Mouse (Mus musculus): ENCODE data around the gene Anapc11. TPM values are rescaled to one million over a fixed set of nuclear protein-coding genes. Genes with fewer than 3 reads are reported as not detected.
"Not testable (repeated sequence)": the region's sequence is repeated elsewhere in the genome, so short reads cannot be mapped to it uniquely, and the experiment has no call there.

Gene Anapc11
- polyA plus RNA-seq, 1 experiment from 2014 or later: 176 TPM

- not testable (repeated sequence) for H3K9me3 ChIP-seq (replicated peaks; ENCODE audit: control insufficient read depth, low read length); H3K9ac ChIP-seq (ENCODE audit: low read length); H3K4me3 ChIP-seq (replicated peaks; ENCODE audit: low read length); H3K27me3 ChIP-seq (ENCODE audit: control insufficient read depth, insufficient read depth, low read length); H3K27ac ChIP-seq (ENCODE audit: low read length); ATAC-seq (ENCODE audit: insufficient read depth, low FRiP score); H3K4me2 ChIP-seq (ENCODE audit: low read depth, low read length); H3K4me1 ChIP-seq (ENCODE audit: control insufficient read depth, insufficient read depth, low read length)
- 86% methylated on average over 6 of the region's 6 CpGs for WGBS
- H3K36me3 ChIP-seq (ENCODE audit: control insufficient read depth, insufficient read depth, low read length): peaks cover 40% of the 10 kb centered on the region
Observed at GRCm38 (mm10) chr11:120558843-120559242, 39.4 kb upstream of the Anapc11 start.

DNA sequence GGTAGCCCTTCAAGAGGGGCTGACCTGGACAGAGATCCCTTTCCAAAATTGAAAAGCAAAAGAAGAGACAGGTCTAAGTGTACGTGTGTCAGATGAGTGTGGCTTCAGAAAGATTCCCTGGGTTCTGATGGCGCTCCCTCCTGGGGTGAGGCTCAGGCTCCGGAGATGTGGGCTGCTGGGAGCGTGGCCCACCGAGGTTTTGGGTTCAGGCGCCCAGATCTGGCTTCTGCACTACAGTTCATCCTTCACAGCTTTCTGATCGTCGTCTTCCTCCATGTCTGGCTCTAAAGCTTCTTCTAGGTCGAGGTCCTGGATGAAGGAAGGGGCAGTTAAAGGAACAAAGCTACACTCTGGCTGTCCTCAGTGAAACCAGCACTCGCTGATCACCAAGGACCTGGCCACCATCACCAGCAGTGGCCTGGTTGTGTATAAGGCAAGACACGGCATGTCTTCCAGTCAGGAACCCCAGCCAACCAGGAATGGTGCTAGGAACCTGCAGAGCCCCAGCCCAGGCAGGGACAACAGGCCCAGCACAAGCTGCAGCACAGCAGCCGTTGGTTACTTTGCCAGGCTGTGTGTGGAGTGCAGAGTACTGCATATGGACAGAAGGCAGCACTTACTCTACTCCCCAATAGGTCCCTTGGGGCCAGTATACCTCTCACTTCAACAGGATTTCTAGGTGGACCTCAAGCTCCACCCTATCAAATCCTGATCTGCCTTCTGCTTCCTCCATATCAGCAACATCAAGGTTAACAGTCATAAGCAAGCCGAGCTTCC is 37.1 kb upstream of the Anapc11 start:
- WGBS: 89% methylated on average over 13 of the region's 13 CpGs
- no peak for ATAC-seq (ENCODE audit: insufficient read depth, low FRiP score)
- Histone ChIP-seq H3K9ac (ENCODE audit: low read length) (no peak overlapping the region), H3K36me3 (ENCODE audit: control insufficient read depth, insufficient read depth, low read length) (peaks cover 40% of the 10 kb centered on the region), H3K9me3 (replicated peaks; ENCODE audit: control insufficient read depth, low read length) (no peaks in the 10 kb centered on the region), H3K4me2 (ENCODE audit: low read depth, low read length) (no peak overlapping the region), H3K27ac (ENCODE audit: low read length) (no peak overlapping the region), H3K4me1 (ENCODE audit: control insufficient read depth, insufficient read depth, low read length) (no peaks in the 10 kb centered on the region), H3K4me3 (replicated peaks; ENCODE audit: low read length) (no peak overlapping the region), H3K27me3 (ENCODE audit: control insufficient read depth, insufficient read depth, low read length) (no peaks in the 10 kb centered on the region)

DNA sequence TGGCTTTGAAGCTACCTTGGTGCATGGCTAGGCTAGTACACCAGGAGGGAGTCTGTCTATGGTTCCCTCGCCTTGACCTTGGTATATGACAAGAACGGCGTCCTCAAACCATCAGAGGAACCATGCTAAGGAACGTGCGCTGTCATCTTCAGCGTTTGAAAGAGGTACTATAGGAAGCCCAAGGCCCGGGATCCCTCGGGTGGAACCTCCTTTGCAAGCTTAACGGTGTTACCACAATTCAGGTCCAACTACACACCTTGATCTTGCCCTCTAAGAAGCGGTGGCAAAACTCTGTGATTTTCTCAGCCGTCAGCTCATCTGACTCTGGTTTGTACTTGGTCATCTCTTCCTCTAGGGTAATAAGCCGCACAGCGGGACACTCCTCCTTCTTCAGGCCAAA is 35.3 kb upstream of the Anapc11 start:
- H3K4me1 ChIP-seq (ENCODE audit: control insufficient read depth, insufficient read depth, low read length): no peaks in the 10 kb centered on the region
- H3K36me3 ChIP-seq (ENCODE audit: control insufficient read depth, insufficient read depth, low read length): peaks cover 52% of the 10 kb centered on the region
- H3K27ac ChIP-seq (ENCODE audit: low read length): no peak overlapping the region
- H3K4me2 ChIP-seq (ENCODE audit: low read depth, low read length): no peak overlapping the region
- H3K9ac ChIP-seq (ENCODE audit: low read length): no peak overlapping the region
- no peaks in the 10 kb centered on the region for H3K9me3 ChIP-seq (replicated peaks; ENCODE audit: control insufficient read depth, low read length)
- 94% methylated on average over 13 of the region's 13 CpGs for WGBS
- H3K4me3 ChIP-seq (replicated peaks; ENCODE audit: low read length): no peak overlapping the region
- H3K27me3 ChIP-seq (ENCODE audit: control insufficient read depth, insufficient read depth, low read length): no peaks in the 10 kb centered on the region
- ATAC-seq (ENCODE audit: insufficient read depth, low FRiP score): no peak

- Histone ChIP-seq H3K27ac (ENCODE audit: low read length) (no peak overlapping the region), H3K4me1 (ENCODE audit: control insufficient read depth, insufficient read depth, low read length) (no peaks in the 10 kb centered on the region), H3K9ac (ENCODE audit: low read length) (no peak overlapping the region), H3K4me2 (ENCODE audit: low read depth, low read length) (no peak overlapping the region), H3K27me3 (ENCODE audit: control insufficient read depth, insufficient read depth, low read length) (no peaks in the 10 kb centered on the region), H3K4me3 (replicated peaks; ENCODE audit: low read length) (no peak overlapping the region), H3K36me3 (ENCODE audit: control insufficient read depth, insufficient read depth, low read length) (peaks cover 45% of the 10 kb centered on the region), H3K9me3 (replicated peaks; ENCODE audit: control insufficient read depth, low read length) (no peaks in the 10 kb centered on the region)
- 85% methylated on average over 9 of the region's 9 CpGs for WGBS
- ATAC-seq (ENCODE audit: insufficient read depth, low FRiP score): no peak
Observed at GRCm38 (mm10) chr11:120565114-120565513, 33.1 kb upstream of the Anapc11 start.

DNA sequence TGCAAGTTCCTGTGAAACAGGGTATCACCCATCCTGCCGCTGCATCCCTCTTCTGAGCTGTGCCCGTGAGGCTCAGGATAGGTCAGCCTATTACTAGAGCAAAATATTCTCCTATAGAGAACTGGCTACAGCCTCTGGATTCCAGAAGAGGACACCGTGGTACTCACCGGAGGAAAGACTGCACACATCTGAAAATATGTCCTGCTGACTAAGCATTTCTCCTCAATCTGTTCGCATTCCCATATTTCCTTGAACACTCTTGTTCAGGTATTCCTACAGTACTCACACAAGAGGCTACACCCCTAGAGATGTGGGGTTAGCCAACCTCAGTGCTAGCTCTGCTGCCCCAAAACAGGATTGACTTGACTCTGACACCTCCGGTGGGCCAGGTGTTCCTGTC is 29.9 kb upstream of the Anapc11 start:
- Histone ChIP-seq H3K4me2 (ENCODE audit: low read depth, low read length) (no peak overlapping the region), H3K4me3 (replicated peaks; ENCODE audit: low read length) (no peak overlapping the region), H3K27me3 (ENCODE audit: control insufficient read depth, insufficient read depth, low read length) (no peaks in the 10 kb centered on the region), H3K36me3 (ENCODE audit: control insufficient read depth, insufficient read depth, low read length) (peaks cover 25% of the 10 kb centered on the region), H3K9ac (ENCODE audit: low read length) (no peak overlapping the region), H3K9me3 (replicated peaks; ENCODE audit: control insufficient read depth, low read length) (no peaks in the 10 kb centered on the region), H3K27ac (ENCODE audit: low read length) (no peak overlapping the region), H3K4me1 (ENCODE audit: control insufficient read depth, insufficient read depth, low read length) (peaks cover 11% of the 10 kb centered on the region)
- no peak for ATAC-seq (ENCODE audit: insufficient read depth, low FRiP score)
- WGBS: 90% methylated on average over 6 of the region's 6 CpGs

GRCm38 (mm10) chr11:120571122-120571521 is 27.1 kb upstream of the Anapc11 start:
- 54% methylated on average over 3 of the region's 3 CpGs for WGBS
- H3K4me2 ChIP-seq (ENCODE audit: low read depth, low read length): peak overlapping the region; percentile 89
- ATAC-seq (ENCODE audit: insufficient read depth, low FRiP score): no peak
- H3K9ac ChIP-seq (ENCODE audit: low read length): peak overlapping the region; percentile 95
- peaks cover 25% of the 10 kb centered on the region for H3K36me3 ChIP-seq (ENCODE audit: control insufficient read depth, insufficient read depth, low read length)
- no peaks in the 10 kb centered on the region for H3K9me3 ChIP-seq (replicated peaks; ENCODE audit: control insufficient read depth, low read length)
- no peaks in the 10 kb centered on the region for H3K27me3 ChIP-seq (ENCODE audit: control insufficient read depth, insufficient read depth, low read length)
- 0 out of 2 replicates have a peak overlapping the region, but pooled peaks have one; percentile 34 for H3K27ac ChIP-seq (ENCODE audit: low read length)
- peaks cover 18% of the 10 kb centered on the region for H3K4me1 ChIP-seq (ENCODE audit: control insufficient read depth, insufficient read depth, low read length)
- H3K4me3 ChIP-seq (replicated peaks; ENCODE audit: low read length): peak overlapping the region; percentile 98

DNA sequence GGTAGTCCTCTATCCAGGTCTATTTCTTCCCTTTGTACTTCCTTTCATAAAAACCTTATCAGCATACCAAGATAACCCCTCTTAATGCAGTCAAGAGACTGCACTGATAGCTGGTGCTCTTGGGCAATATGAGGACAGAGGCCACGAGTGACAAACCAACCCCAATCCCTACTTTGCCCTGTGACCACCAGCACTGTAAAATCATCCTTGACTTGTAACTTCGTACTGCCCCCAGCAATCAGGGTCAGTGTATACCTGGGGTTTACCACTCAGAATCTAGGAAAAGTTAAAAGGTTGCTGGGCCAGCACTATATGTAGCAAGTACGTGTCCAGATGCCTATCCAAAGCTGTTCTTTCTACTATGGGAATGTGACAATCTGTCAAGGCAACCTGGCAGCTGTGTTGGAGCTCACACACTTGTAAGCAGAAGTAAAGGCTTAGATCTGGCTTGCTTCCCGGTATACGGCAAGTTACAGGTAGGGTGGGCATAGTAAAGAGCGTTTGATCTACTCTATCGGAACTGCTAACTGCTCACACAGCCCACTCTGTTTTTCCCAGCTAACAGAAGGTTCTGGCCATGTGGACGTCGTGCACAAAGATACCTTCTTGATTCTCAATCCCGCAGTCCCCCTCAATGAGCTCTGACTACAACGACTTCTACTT is 26.3 kb upstream of the Anapc11 start:
- H3K9ac ChIP-seq (ENCODE audit: low read length): peak overlapping the region; percentile 95
- peak overlapping the region; percentile 89 for H3K4me2 ChIP-seq (ENCODE audit: low read depth, low read length)
- 5% methylated on average over 11 of the region's 11 CpGs for WGBS
- peak overlapping the region; percentile 90 for H3K27ac ChIP-seq (ENCODE audit: low read length)
- H3K9me3 ChIP-seq (replicated peaks; ENCODE audit: control insufficient read depth, low read length): no peaks in the 10 kb centered on the region
- no peak for ATAC-seq (ENCODE audit: insufficient read depth, low FRiP score)
- H3K4me3 ChIP-seq (replicated peaks; ENCODE audit: low read length): peak overlapping the region; percentile 98
- no peaks in the 10 kb centered on the region for H3K27me3 ChIP-seq (ENCODE audit: control insufficient read depth, insufficient read depth, low read length)
- H3K4me1 ChIP-seq (ENCODE audit: control insufficient read depth, insufficient read depth, low read length): peaks cover 18% of the 10 kb centered on the region
- H3K36me3 ChIP-seq (ENCODE audit: control insufficient read depth, insufficient read depth, low read length): peaks cover 22% of the 10 kb centered on the region

GRCm38 (mm10) chr11:120572417-120572751 is 25.8 kb upstream of the Anapc11 start:
- Histone ChIP-seq H3K9me3 (replicated peaks; ENCODE audit: control insufficient read depth, low read length) (no peaks in the 10 kb centered on the region), H3K4me2 (ENCODE audit: low read depth, low read length) (peak overlapping the region; percentile 89), H3K36me3 (ENCODE audit: control insufficient read depth, insufficient read depth, low read length) (peaks cover 18% of the 10 kb centered on the region), H3K27me3 (ENCODE audit: control insufficient read depth, insufficient read depth, low read length) (no peaks in the 10 kb centered on the region), H3K27ac (ENCODE audit: low read length) (peak overlapping the region; percentile 90), H3K9ac (ENCODE audit: low read length) (peak overlapping the region; percentile 95), H3K4me3 (replicated peaks; ENCODE audit: low read length) (peak overlapping the region; percentile 98), H3K4me1 (ENCODE audit: control insufficient read depth, insufficient read depth, low read length) (peaks cover 18% of the 10 kb centered on the region)
- WGBS: under 1% methylated on average over 22 of the region's 24 CpGs
- ATAC-seq (ENCODE audit: insufficient read depth, low FRiP score): peak; percentile 5

- H3K36me3 ChIP-seq (ENCODE audit: control insufficient read depth, insufficient read depth, low read length): peaks cover 17% of the 10 kb centered on the region
- H3K4me3 ChIP-seq (replicated peaks; ENCODE audit: low read length): peak within 1 kb of the TSS; percentile 98
- H3K4me2 ChIP-seq (ENCODE audit: low read depth, low read length): peak within 1 kb of the TSS; percentile 89
- H3K9ac ChIP-seq (ENCODE audit: low read length): peak within 1 kb of the TSS; percentile 95
- no peaks in the 10 kb centered on the region for H3K9me3 ChIP-seq (replicated peaks; ENCODE audit: control insufficient read depth, low read length)
- peak; percentile 96 for ATAC-seq (ENCODE audit: insufficient read depth, low FRiP score)
- no peaks in the 10 kb centered on the region for H3K27me3 ChIP-seq (ENCODE audit: control insufficient read depth, insufficient read depth, low read length)
- H3K4me1 ChIP-seq (ENCODE audit: control insufficient read depth, insufficient read depth, low read length): peaks cover 18% of the 10 kb centered on the region
- peak within 1 kb of the TSS; percentile 90 for H3K27ac ChIP-seq (ENCODE audit: low read length)
- WGBS: under 1% methylated on average over 94 of the region's 94 CpGs
Observed at GRCm38 (mm10) chr11:120572752-120573584, 25.3 kb upstream of the Anapc11 start, which contains the start of gene P4hb. TSS of gene P4hb (minus strand) at chr11:120573253.

Measured in stomach, embryonic 16.5 days (tissue).